Mouse (Mus musculus) kidney, postnatal 10 days (tissue): ENCODE results near the gene Dock9.
"Not testable (repeated sequence)": the region's sequence is repeated elsewhere in the genome, so short reads cannot be mapped to it uniquely, and the experiment has no call there.

Source experiments
- DNase-seq: peaks from one replicate; pipeline ENCODE4 v3.0.0; 2021; ENCODE audit warnings: mixed read lengths

Gene Dock9

GRCm38 (mm10) chr14:121697709-121698619 lies 99.7 kb downstream of the Dock9 start:
- peak; percentile 81 for DNase-seq

- no peak for DNase-seq
Observed at GRCm38 (mm10) chr14:121697143-121697680, 100.4 kb downstream of the Dock9 start.

GRCm38 (mm10) chr14:121696429-121697118 lies 101.1 kb downstream of the Dock9 start:
- DNase-seq: no peak

- no peak for DNase-seq
Observed at GRCm38 (mm10) chr14:121694706-121695105, 102.9 kb downstream of the Dock9 start.

GRCm38 (mm10) chr14:121693991-121694594 lies 103.5 kb downstream of the Dock9 start:
- no peak for DNase-seq

- not testable (repeated sequence) for DNase-seq
Observed at GRCm38 (mm10) chr14:121689649-121690048, 108.0 kb downstream of the Dock9 start.

- DNase-seq: no peak
Observed at GRCm38 (mm10) chr14:121688175-121688574, 109.5 kb downstream of the Dock9 start.

GRCm38 (mm10) chr14:121687274-121687673 lies 110.4 kb downstream of the Dock9 start:
- DNase-seq: no peak

GRCm38 (mm10) chr14:121678913-121679312 lies 118.7 kb downstream of the Dock9 start:
- no peak for DNase-seq

- DNase-seq: peak; percentile 70
Observed at GRCm38 (mm10) chr14:121678445-121678844, 119.2 kb downstream of the Dock9 start.

GRCm38 (mm10) chr14:121676596-121677330 lies 120.9 kb downstream of the Dock9 start:
- DNase-seq: peak; percentile 58

- no peak for DNase-seq
Observed at GRCm38 (mm10) chr14:121676121-121676591, 121.5 kb downstream of the Dock9 start.

- peak; percentile 77 for DNase-seq
Observed at GRCm38 (mm10) chr14:121675579-121675978, 122.1 kb downstream of the Dock9 start.

- DNase-seq: no peak
Observed at GRCm38 (mm10) chr14:121675146-121675545, 122.5 kb downstream of the Dock9 start.

GRCm38 (mm10) chr14:121670016-121670415 lies 127.6 kb downstream of the Dock9 start:
- no peak for DNase-seq

- DNase-seq: no peak
Observed at GRCm38 (mm10) chr14:121666641-121667274, 130.9 kb downstream of the Dock9 start.

GRCm38 (mm10) chr14:121665693-121666273 lies 131.9 kb downstream of the Dock9 start:
- DNase-seq: no peak

- DNase-seq: no peak
Observed at GRCm38 (mm10) chr14:121663913-121664312, 133.7 kb downstream of the Dock9 start.

GRCm38 (mm10) chr14:121660918-121661317 lies 136.7 kb downstream of the Dock9 start:
- no peak for DNase-seq

- DNase-seq: no peak
Observed at GRCm38 (mm10) chr14:121660167-121660894, 137.3 kb downstream of the Dock9 start.
